In the genomic region with DNA sequence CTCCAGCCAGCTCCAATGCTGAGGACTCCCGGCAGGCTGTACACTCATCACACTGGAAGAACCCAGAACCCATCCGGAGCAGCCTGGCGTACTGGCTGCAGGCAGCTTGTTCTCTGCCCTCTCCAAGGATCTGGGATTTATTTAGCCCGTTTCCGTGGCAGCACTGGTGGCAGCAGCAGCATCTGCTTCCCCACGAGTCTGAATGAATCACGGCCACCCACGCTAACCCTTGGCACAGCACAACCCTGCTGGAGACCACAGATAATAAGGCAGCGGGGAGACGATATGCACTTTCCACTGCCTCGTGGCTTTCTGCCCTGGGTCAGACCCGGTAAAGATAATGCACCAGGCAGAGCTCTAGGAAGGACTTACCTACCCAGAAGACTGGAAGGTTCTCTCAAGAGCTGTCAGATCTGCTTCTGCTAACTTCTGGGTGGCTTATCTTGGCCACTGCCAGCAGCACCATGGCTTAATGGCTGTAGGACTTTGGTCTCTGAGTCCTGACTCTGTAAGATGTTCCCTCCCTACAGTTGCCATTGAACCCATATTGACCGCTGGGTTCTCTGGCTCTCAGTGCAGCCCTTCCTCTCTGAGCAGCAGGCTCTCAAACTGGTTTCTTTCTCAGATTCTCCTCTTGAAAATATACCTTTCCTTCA, we compare ENCODE assay signal across 8 mouse cellular contexts.
DNase-seq lines count a peak whose midpoint lies in the region; TF ChIP-seq lines count a peak whose summit lies in the region.
"Had no signal": no experiment of that assay in that cellular context is flagged by ENCODE, and none has a peak within 500 bp of the region (broad histone marks: within the 10 kb centered on the region; RNA-seq: fewer than 3 reads in every experiment).

No protein-coding gene starts in this region.

- H3K79me2 ChIP-seq in MEL (ENCODE audit: control insufficient read depth, insufficient read depth, low read length, poor library complexity) = no peaks in the 10 kb centered on the region

- H3K9ac ChIP-seq in MEL (ENCODE audit: control insufficient read depth, low read depth, low read length, poor library complexity, severe bottlenecking) = no peak overlapping the region
- H3K9ac ChIP-seq: liver, embryonic 13.5 days had no signal

- no peak for TF ChIP-seq RAD21 in MEL (IDR thresholded peaks at IDR 0.05; ENCODE audit: low read depth, low read length)

- no peak for TF ChIP-seq CTCF in MEL (IDR thresholded peaks at IDR 0.05 in 2 of 3, conservative IDR thresholded peaks at IDR 0.05 in 1 of 3; ENCODE audit: control insufficient read depth in 1 of 3, insufficient read depth in 1 of 3, low read depth in 2 of 3, low read length in 3 of 3, poor library complexity in 1 of 3, severe bottlenecking in 1 of 3)

- no peaks in the 10 kb centered on the region for H3K9me3 ChIP-seq in MEL (replicated peaks; ENCODE audit: insufficient read depth, low read length)
- 0 out of 2 replicates have a peak, but pooled peaks cover 2% of the 10 kb centered on the region for H3K9me3 ChIP-seq in embryonic facial prominence, embryonic 10.5 days
- H3K9me3 ChIP-seq: liver, embryonic 13.5 days had no signal

- 0 out of 4 replicates have a peak, but pooled peaks cover 0 to 1% of the 10 kb centered on the region in 2 experiments for H3K27me3 ChIP-seq in MEL (ENCODE audit: control insufficient read depth in 1 of 2, insufficient read depth in 2 of 2, low read length in 2 of 2)
- no peaks in the 10 kb centered on the region for H3K27me3 ChIP-seq in embryonic facial prominence, embryonic 10.5 days (replicated peaks; ENCODE audit: low read depth, poor library complexity, severe bottlenecking)
- H3K27me3 ChIP-seq: liver, embryonic 13.5 days had no signal

- no peak for TF ChIP-seq POLR2A in MEL (IDR thresholded peaks at IDR 0.05; ENCODE audit: control insufficient read depth in 1 of 2, insufficient read depth in 1 of 2, low read depth in 1 of 2, low read length in 2 of 2, poor library complexity in 1 of 2)

- no peaks in the 10 kb centered on the region for H3K36me3 ChIP-seq in MEL (ENCODE audit: control insufficient read depth in 1 of 2, insufficient read depth in 2 of 2, low read length in 2 of 2)
- H3K36me3 ChIP-seq in embryonic facial prominence, embryonic 10.5 days (replicated peaks) = no peaks in the 10 kb centered on the region
- H3K36me3 ChIP-seq: liver, embryonic 13.5 days had no signal

- DNase-seq in 3T3-L1 (ENCODE audit: low read depth, low spot score) = peak; percentile 84
- DNase-seq in MEL (ENCODE audit: low read depth, low spot score) = peak; percentile 56
- peak; percentile 15 for DNase-seq in embryonic facial prominence, embryonic 10.5 days (ENCODE audit: low spot score)
- DNase-seq in layer of hippocampus, adult 9-11 months = peak; percentile 93
- DNase-seq in right cerebral cortex, postnatal 14 days = peak; percentile 74
- no peak for DNase-seq in spleen, postnatal 4 days (ENCODE audit: low spot score in 2 of 2)
- no peak for DNase-seq in neural tube, embryonic 10.5 days (ENCODE audit: extremely low spot score, low spot score)
- DNase-seq: liver, embryonic 13.5 days had no signal

- no peak overlapping the region for H3K27ac ChIP-seq in MEL (ENCODE audit: control insufficient read depth, low read depth, low read length)
- no peak overlapping the region for H3K27ac ChIP-seq in embryonic facial prominence, embryonic 10.5 days (replicated peaks)
- H3K27ac ChIP-seq: liver, embryonic 13.5 days had no signal

- H3K4me3 ChIP-seq in MEL (ENCODE audit: control insufficient read depth in 1 of 2, insufficient read depth in 1 of 2, low read depth in 2 of 2, low read length in 2 of 2) = no peak overlapping the region
- no peak overlapping the region for H3K4me3 ChIP-seq in embryonic facial prominence, embryonic 10.5 days
- H3K4me3 ChIP-seq: liver, embryonic 13.5 days had no signal

- no peaks in the 10 kb centered on the region for H3K4me1 ChIP-seq in MEL (ENCODE audit: control insufficient read depth in 1 of 2, insufficient read depth in 2 of 2, low read length in 2 of 2)
- peaks cover 17% of the 10 kb centered on the region for H3K4me1 ChIP-seq in embryonic facial prominence, embryonic 10.5 days
- H3K4me1 ChIP-seq: liver, embryonic 13.5 days had no signal

- 78% methylated on average over 13 of the region's 13 CpGs for WGBS in embryonic facial prominence, embryonic 10.5 days

- peak; percentile 39 to 74; a peak in 3 of 4 replicates for TF ChIP-seq EP300 in MEL (IDR thresholded peaks at IDR 0.05; ENCODE audit: low read depth in 1 of 2, low read length in 2 of 2)

TF ChIP-seq in MEL, 35 proteins besides CTCF, POLR2A, EP300 and RAD21:
- peak; percentile 37; the same call in 1 of the 2 replicates for TF ChIP-seq TCF12 (IDR thresholded peaks at IDR 0.05; ENCODE audit: low read depth, low read length)
- TF ChIP-seq USF2 (IDR thresholded peaks at IDR 0.05; ENCODE audit: borderline replicate concordance in 1 of 2, insufficient read depth in 1 of 2, low read depth in 1 of 2, low read length in 2 of 2) = no peak
- TF ChIP-seq ZMIZ1 (IDR thresholded peaks at IDR 0.05; ENCODE audit: low read depth, low read length) = no peak
- peak; percentile 32; the same call in 1 of the 2 replicates for TF ChIP-seq GATA1 (IDR thresholded peaks at IDR 0.05; ENCODE audit: low read depth, low read length)
- no peak for TF ChIP-seq TBP (IDR thresholded peaks at IDR 0.05; ENCODE audit: low read depth, low read length)
- no peak for TF ChIP-seq GABPA (IDR thresholded peaks at IDR 0.05; ENCODE audit: low read depth, low read length)
- TF ChIP-seq MAFK (IDR thresholded peaks at IDR 0.05; ENCODE audit: borderline replicate concordance, low read depth, low read length) = no peak
- TF ChIP-seq MEF2A (IDR thresholded peaks at IDR 0.05; ENCODE audit: extremely low read depth, insufficient replicate concordance, low read depth, low read length, poor library complexity, severe bottlenecking) = no peak
- TF ChIP-seq MAZ (IDR thresholded peaks at IDR 0.05; ENCODE audit: low read depth, low read length) = no peak
- no peak for TF ChIP-seq SMC3 (IDR thresholded peaks at IDR 0.05; ENCODE audit: low read depth, low read length)
- peak; percentile 75; the same call in 1 of the 2 replicates for TF ChIP-seq RCOR1 (IDR thresholded peaks at IDR 0.05; ENCODE audit: low read depth, low read length)
- TF ChIP-seq CHD1 (IDR thresholded peaks at IDR 0.05; ENCODE audit: low read depth, low read length) = no peak
- TF ChIP-seq MYC (IDR thresholded peaks at IDR 0.05; ENCODE audit: low read depth, low read length) = no peak
- TF ChIP-seq POLR2AphosphoS2 (IDR thresholded peaks at IDR 0.05; ENCODE audit: low read length) = no peak
- TF ChIP-seq MYB (IDR thresholded peaks at IDR 0.05; ENCODE audit: low read depth, low read length) = no peak
- TF ChIP-seq NELFE (IDR thresholded peaks at IDR 0.05; ENCODE audit: low read depth, low read length) = no peak
- peak; percentile 49 for TF ChIP-seq TAL1 (IDR thresholded peaks at IDR 0.05; ENCODE audit: low read length)
- no peak for TF ChIP-seq CHD2 (IDR thresholded peaks at IDR 0.05; ENCODE audit: low read length)
- no peak for TF ChIP-seq UBTF (IDR thresholded peaks at IDR 0.05; ENCODE audit: borderline replicate concordance, insufficient read depth, low read depth, low read length)
- TF ChIP-seq POLR2AphosphoS5 (IDR thresholded peaks at IDR 0.05; ENCODE audit: borderline replicate concordance, low read depth, low read length) = no peak
- TF ChIP-seq SIN3A (IDR thresholded peaks at IDR 0.05; ENCODE audit: low read length) = no peak
- no peak for TF ChIP-seq JUND (IDR thresholded peaks at IDR 0.05; ENCODE audit: low read depth, low read length)
- TF ChIP-seq ELF1 (IDR thresholded peaks at IDR 0.05; ENCODE audit: low read depth, low read length) = no peak
- TF ChIP-seq ETS1 (IDR thresholded peaks at IDR 0.05; ENCODE audit: low read depth, low read length) = no peak
- no peak for TF ChIP-seq KAT2A (conservative IDR thresholded peaks at IDR 0.05; ENCODE audit: low read depth, low read length)
- TF ChIP-seq MXI1 (IDR thresholded peaks at IDR 0.05; ENCODE audit: low read depth, low read length) = no peak
- TF ChIP-seq E2F4 (IDR thresholded peaks at IDR 0.05; ENCODE audit: borderline replicate concordance, low read depth, low read length) = no peak

Comparison
In these comparisons a context has a peak if more than half of its experiments do, and no peak if none do; other contexts are left out.
1. DNase-seq: peak in 3T3-L1 (single experiment), MEL (single experiment), embryonic facial prominence, embryonic 10.5 days (single experiment), layer of hippocampus, adult 9-11 months (single experiment) and right cerebral cortex, postnatal 14 days (single experiment); none in spleen, postnatal 4 days (0 of 2) and neural tube, embryonic 10.5 days (single experiment).